Mouse (Mus musculus) gastrocnemius, adult 2 months (tissue): ENCODE measurements around the gene Vsig10. TPM values are rescaled to one million over a fixed set of nuclear protein-coding genes. Genes with fewer than 3 reads are reported as not detected.

Experiments
- DNase-seq: peaks from one replicate; pipeline ENCODE4 v3.0.0; 2022
- H3K27ac ChIP-seq: fragments of 200-600 bp; 2 replicates; pipeline ENCODE4 v1.8.1; 2022; ENCODE audit warnings: mild to moderate bottlenecking
- H3K4me3 ChIP-seq: fragments of 200-600 bp; 2 replicates; pipeline ENCODE4 v1.8.1; 2022; ENCODE audit warnings: mild to moderate bottlenecking, moderate library complexity
- CTCF ChIP-seq: fragments of 200-600 bp; IDR thresholded peaks from 2 replicates; pipeline ENCODE4 v1.8.1; 2022; ENCODE audit warnings: antibody characterized with exemption, mild to moderate bottlenecking, moderate library complexity
- intact Hi-C: fragments of 180-260 bp; cut with DNase I; formaldehyde crosslinking; loops from one replicate; pipeline ENCODE4 v1.15.1; 2025
- long read RNA-seq, 2 experiments: library from polyadenylated mRNA; stranded (forward); transcript quantifications; one replicate each; pipeline ENCODE4 v2.0.0; 2021
- total RNA-seq, 2 experiments: library from RNA; stranded (reverse); gene quantifications; 2 replicates each; pipeline ENCODE4 v1.2.3; 2021

Vsig10 gene
- total RNA-seq = 1 to 10 TPM; 5.2 to 5.3 TPM
- long read RNA-seq, experiment 1 = 0 reads
- long read RNA-seq, experiment 2, partial matches to known transcripts = 0 of 3 reads
- long read RNA-seq, experiment 2, other reads (novel, unspliced or antisense) = 3 of 3 reads

GRCm38 (mm10) chr5:117318741-117319629 lies at the start of gene Vsig10:
Vsig10 (plus strand) TSS chr5:117319083.
- intact Hi-C loops = loop anchor here (2.0 kb wide), 1 partner anchor 38 kb away; the partner anchor contains the start of gene Wsb2
- peak; percentile 18; the same call in 1 of the 2 replicates for TF ChIP-seq CTCF
- DNase-seq = peak; percentile 86
- H3K27ac ChIP-seq = peak within 1 kb of the TSS; percentile 96
- peak within 1 kb of the TSS; percentile 70 for H3K4me3 ChIP-seq

- H3K4me3 ChIP-seq = no peak overlapping the region
- intact Hi-C loops = no loop called here
Measured at GRCm38 (mm10) chr5:117269395-117269794, 49.5 kb upstream of the Vsig10 start.

GRCm38 (mm10) chr5:117271945-117272344 lies 46.9 kb upstream of the Vsig10 start:
- no peak for DNase-seq
- TF ChIP-seq CTCF = no peak
- intact Hi-C loops = no loop called here
- Histone ChIP-seq H3K4me3 (no peak overlapping the region), H3K27ac (no peak overlapping the region)

More at GRCm38 (mm10) chr5:117269395-117269794, 49.5 kb upstream of the Vsig10 start:
- no peak overlapping the region for H3K27ac ChIP-seq
- DNase-seq = no peak
- no peak for TF ChIP-seq CTCF

- DNase-seq = no peak
- no peak overlapping the region for H3K27ac ChIP-seq
- intact Hi-C loops = no loop called here
- peak; percentile 53 for TF ChIP-seq CTCF
- no peak overlapping the region for H3K4me3 ChIP-seq
Measured at GRCm38 (mm10) chr5:117274817-117275216, 44.1 kb upstream of the Vsig10 start.

GRCm38 (mm10) chr5:117277784-117278183 lies 41.1 kb upstream of the Vsig10 start:
- H3K4me3 ChIP-seq = no peak overlapping the region
- H3K27ac ChIP-seq = no peak overlapping the region
- no peak for DNase-seq
- TF ChIP-seq CTCF = 0 out of 2 replicates have a peak, but pooled peaks have one; percentile 2
- intact Hi-C loops = no loop called here

GRCm38 (mm10) chr5:117278809-117279668 lies 39.8 kb upstream of the Vsig10 start:
- no peak for TF ChIP-seq CTCF
- intact Hi-C loops = no loop called here
- no peak for DNase-seq
- Histone ChIP-seq H3K4me3 (no peak overlapping the region), H3K27ac (no peak overlapping the region)

GRCm38 (mm10) chr5:117279669-117280050 lies 39.2 kb upstream of the Vsig10 start:
- Histone ChIP-seq H3K4me3 (no peak overlapping the region), H3K27ac (no peak overlapping the region)
- DNase-seq = no peak
- intact Hi-C loops = no loop called here
- TF ChIP-seq CTCF = no peak

GRCm38 (mm10) chr5:117281536-117281935 lies 37.3 kb upstream of the Vsig10 start:
- intact Hi-C loops = no loop called here
- TF ChIP-seq CTCF = 0 out of 2 replicates have a peak, but pooled peaks have one; percentile 4
- H3K27ac ChIP-seq = no peak overlapping the region
- no peak overlapping the region for H3K4me3 ChIP-seq
- no peak for DNase-seq

GRCm38 (mm10) chr5:117282360-117282759 lies 36.5 kb upstream of the Vsig10 start:
- no peak overlapping the region for H3K27ac ChIP-seq
- no peak for TF ChIP-seq CTCF
- no peak for DNase-seq
- intact Hi-C loops = no loop called here
- H3K4me3 ChIP-seq = no peak overlapping the region

GRCm38 (mm10) chr5:117284029-117284428 lies 34.9 kb upstream of the Vsig10 start:
- intact Hi-C loops = no loop called here
- no peak for DNase-seq
- Histone ChIP-seq H3K4me3 (no peak overlapping the region), H3K27ac (no peak overlapping the region)
- TF ChIP-seq CTCF = no peak

- DNase-seq = no peak
- intact Hi-C loops = loop anchor here (5.0 kb wide), 1 partner anchor 167 kb away; the partner anchor contains the start of gene Suds3
- no peak overlapping the region for H3K27ac ChIP-seq
- no peak for TF ChIP-seq CTCF
- no peak overlapping the region for H3K4me3 ChIP-seq
Measured at GRCm38 (mm10) chr5:117284682-117285081, 34.2 kb upstream of the Vsig10 start.

- no peak overlapping the region for H3K4me3 ChIP-seq
- DNase-seq = no peak
- intact Hi-C loops = loop anchor here (5.0 kb wide), 1 partner anchor 168 kb away; the partner anchor contains the start of gene Suds3
- no peak for TF ChIP-seq CTCF
- no peak overlapping the region for H3K27ac ChIP-seq
Measured at GRCm38 (mm10) chr5:117285266-117285665, 33.6 kb upstream of the Vsig10 start.
